22 mouse cellular contexts compared by ENCODE assay signal in the genomic region with DNA sequence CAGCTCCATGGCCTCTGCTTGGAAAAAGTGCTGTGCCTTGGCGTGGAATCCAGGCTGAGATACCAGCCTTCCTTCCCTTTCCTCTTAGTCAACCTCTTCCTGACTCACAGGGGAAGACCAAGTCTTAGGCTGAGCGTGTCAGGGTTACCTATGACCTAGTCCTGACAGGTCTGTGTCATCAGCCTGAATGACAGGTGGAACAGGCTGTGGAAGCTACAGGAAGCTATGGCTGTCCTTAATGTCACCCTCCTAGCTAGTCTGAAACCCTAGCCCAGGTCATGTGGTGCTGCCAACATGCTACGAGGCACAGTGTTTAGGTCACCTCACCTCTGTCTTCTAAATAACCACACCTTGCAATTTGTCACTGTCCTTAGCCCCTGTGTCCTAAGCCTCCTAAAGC. TPM values are rescaled to one million over a fixed set of nuclear protein-coding genes. Genes with fewer than 3 reads are reported as not detected.
A peak's percentile ranks its signal among the peaks of the same experiment; 100 is the strongest.
DNase-seq lines count a peak whose midpoint lies in the region; ATAC-seq and TF ChIP-seq lines count a peak whose summit lies in the region.
"Had no signal": no experiment of that assay in that cellular context is flagged by ENCODE, and none has a peak within 500 bp of the region (broad histone marks: within the 10 kb centered on the region; RNA-seq: fewer than 3 reads in every experiment).

No protein-coding gene starts in this region.

- no peaks in the 10 kb centered on the region for H3K36me3 ChIP-seq in megakaryocyte, embryonic 14.5 days (replicated peaks; ENCODE audit: low read length)
- no peaks in the 10 kb centered on the region for H3K36me3 ChIP-seq in stomach, postnatal 0 days (ENCODE audit: control insufficient read depth, insufficient read depth, low read length)
- no peaks in the 10 kb centered on the region for H3K36me3 ChIP-seq in midbrain, embryonic 14.5 days (ENCODE audit: control insufficient read depth, insufficient read depth, low read length)
- H3K36me3 ChIP-seq in heart, embryonic 11.5 days (ENCODE audit: control insufficient read depth, insufficient read depth, low read length) = no peaks in the 10 kb centered on the region
- H3K36me3 ChIP-seq: G1E had no signal

- no peak overlapping the region for H3K4me2 ChIP-seq in stomach, postnatal 0 days (replicated peaks; ENCODE audit: low read depth)
- no peak overlapping the region for H3K4me2 ChIP-seq in midbrain, embryonic 14.5 days (ENCODE audit: low read length)
- no peak overlapping the region for H3K4me2 ChIP-seq in heart, embryonic 11.5 days

- peak overlapping the region; percentile 31 for H3K4me3 ChIP-seq in megakaryocyte, embryonic 14.5 days (replicated peaks)
- H3K4me3 ChIP-seq in stomach, postnatal 0 days (ENCODE audit: low read depth, low read length) = no peak overlapping the region
- no peak overlapping the region for H3K4me3 ChIP-seq in midbrain, embryonic 14.5 days (replicated peaks; ENCODE audit: low read depth, low read length)
- H3K4me3 ChIP-seq in heart, embryonic 11.5 days (ENCODE audit: low read depth, low read length) = no peak overlapping the region

- DNase-seq in heart, adult 11 months = peak; percentile 66
- DNase-seq in heart, postnatal 4 days = no peak
- peak; percentile 59 for DNase-seq in fat pad, adult 2 months (ENCODE audit: extremely low read depth, low read depth, low spot score)
- no peak for DNase-seq in stomach, postnatal 0 days (ENCODE audit: low spot score)
- DNase-seq in midbrain, embryonic 14.5 days = no peak
- DNase-seq: adrenal gland, adult 2 months; adrenal gland, adult 8-10 months; adrenal gland, postnatal 10 days; adrenal gland, postnatal 14 days; adrenal gland, postnatal 25 days; adrenal gland, postnatal 36 days; B cell, adult 2 months; cerebellum, adult 11 months; cerebellum, adult 11-12 months had no signal

- H3K9ac ChIP-seq in stomach, postnatal 0 days (ENCODE audit: low read length) = no peak overlapping the region
- H3K9ac ChIP-seq in midbrain, embryonic 14.5 days (replicated peaks; ENCODE audit: low read length) = no peak overlapping the region
- H3K9ac ChIP-seq in heart, embryonic 11.5 days (ENCODE audit: low read depth, low read length) = no peak overlapping the region

- no peak for ATAC-seq in megakaryocyte, adult 5-6 weeks (ENCODE audit: poor library complexity, severe bottlenecking)
- peak; percentile 82 for ATAC-seq in stomach, postnatal 0 days (ENCODE audit: low FRiP score, low TSS enrichment)
- ATAC-seq in midbrain, embryonic 14.5 days (ENCODE audit: low FRiP score, low TSS enrichment) = no peak
- ATAC-seq in heart, embryonic 11.5 days (replicated peaks; ENCODE audit: insufficient number of reproducible peaks, low FRiP score, low TSS enrichment) = no peak
- ATAC-seq: activated CD4-positive, CD25-positive, alpha-beta regulatory T cell, adult 4 months; CD4-positive, CD25-positive, alpha-beta regulatory T cell, adult 4 months; Patski had no signal

- H3K27me3 ChIP-seq in megakaryocyte, embryonic 14.5 days (replicated peaks) = no peaks in the 10 kb centered on the region
- H3K27me3 ChIP-seq in stomach, postnatal 0 days (ENCODE audit: control insufficient read depth, insufficient read depth, low read length) = no peaks in the 10 kb centered on the region
- H3K27me3 ChIP-seq in midbrain, embryonic 14.5 days (ENCODE audit: control insufficient read depth, insufficient read depth, low read length) = no peaks in the 10 kb centered on the region
- no peaks in the 10 kb centered on the region for H3K27me3 ChIP-seq in heart, embryonic 11.5 days (ENCODE audit: control insufficient read depth, insufficient read depth, low read length)
- H3K27me3 ChIP-seq: CH12.LX, Patski had no signal

- 52% methylated on average over 3 of the region's 3 CpGs for WGBS in stomach, postnatal 0 days
- WGBS in midbrain, embryonic 14.5 days = 85% methylated on average over 3 of the region's 3 CpGs
- WGBS in heart, embryonic 11.5 days (ENCODE audit: insufficient replicate concordance) = 71% methylated on average over 3 of the region's 3 CpGs

- H3K9me3 ChIP-seq in megakaryocyte, embryonic 14.5 days = peaks cover 1% of the 10 kb centered on the region; the same call in 1 of the 2 replicates
- H3K9me3 ChIP-seq in stomach, postnatal 0 days (ENCODE audit: control insufficient read depth, low read length) = no peaks in the 10 kb centered on the region
- H3K9me3 ChIP-seq in midbrain, embryonic 14.5 days (ENCODE audit: control insufficient read depth, low read length) = no peaks in the 10 kb centered on the region
- H3K9me3 ChIP-seq in heart, embryonic 11.5 days (replicated peaks; ENCODE audit: control insufficient read depth, low read length) = no peaks in the 10 kb centered on the region
- H3K9me3 ChIP-seq: G1E had no signal

- TF ChIP-seq EP300 in stomach, postnatal 0 days (optimal IDR thresholded peaks at IDR 0.05) = no peak

- no peak for TF ChIP-seq CTCF in stomach, postnatal 0 days (IDR thresholded peaks at IDR 0.05; ENCODE audit: low read depth)

- no peak overlapping the region for H3K27ac ChIP-seq in stomach, postnatal 0 days (replicated peaks)
- H3K27ac ChIP-seq in midbrain, embryonic 14.5 days (replicated peaks; ENCODE audit: low read depth, low read length) = no peak overlapping the region
- no peak overlapping the region for H3K27ac ChIP-seq in heart, embryonic 11.5 days (ENCODE audit: low read depth, low read length)

- peaks cover 51% of the 10 kb centered on the region for H3K4me1 ChIP-seq in megakaryocyte, embryonic 14.5 days
- H3K4me1 ChIP-seq in stomach, postnatal 0 days (replicated peaks; ENCODE audit: control insufficient read depth, insufficient read depth) = no peaks in the 10 kb centered on the region
- no peaks in the 10 kb centered on the region for H3K4me1 ChIP-seq in midbrain, embryonic 14.5 days (ENCODE audit: control insufficient read depth, insufficient read depth, low read length)
- H3K4me1 ChIP-seq in heart, embryonic 11.5 days (ENCODE audit: control insufficient read depth, insufficient read depth, low read length) = no peaks in the 10 kb centered on the region

RNA-seq across cellular contexts. Expression of gene Rbbp6, which starts 16.2 kb away (rescaled TPM):
- 10 to 100 TPM; 53.5 to 56.2 TPM for total RNA-seq in heart, postnatal 4 days (2021)
- 9.4 and 48.6 TPM in 2 replicates for polyA plus RNA-seq in megakaryocyte, embryonic 14.5 days (2012; ENCODE audit: insufficient read depth, low replicate concordance)
- total RNA-seq in megakaryocyte, adult 5-6 weeks (2015) = 66.1 and 83.1 TPM in 2 replicates
- 36.8 and 50.8 TPM in 2 replicates for total RNA-seq in megakaryocyte, adult 5-6 weeks (2017)
- 12.8 and 13.3 TPM in 2 replicates for polyA plus RNA-seq in stomach, postnatal 0 days (2015; fragmentation: Nextera tagmentation; extraction: Ambion mirVana)
- polyA plus RNA-seq in midbrain, embryonic 14.5 days (2014; fragmentation: Nextera tagmentation; extraction: Ambion mirVana) = 31.6 and 36.8 TPM in 2 replicates
- 22.0 and 30.1 TPM in 2 replicates for polyA plus RNA-seq in heart, embryonic 11.5 days (2014; fragmentation: Nextera tagmentation; extraction: Ambion mirVana)

Comparison
In these comparisons a context has a peak if more than half of its experiments do, and no peak if none do; other contexts are left out.
1. DNase-seq: peak in heart, adult 11 months (single experiment) and fat pad, adult 2 months (single experiment); none in heart, postnatal 4 days (single experiment), stomach, postnatal 0 days (single experiment) and midbrain, embryonic 14.5 days (single experiment).